Mouse (Mus musculus) megakaryocyte progenitor cell, adult 5-6 weeks (primary cell): ENCODE results near the gene Etl4. TPM values are rescaled to one million over a fixed set of nuclear protein-coding genes. Genes with fewer than 3 reads are reported as not detected.
A peak's percentile ranks its signal among the peaks of the same experiment; 100 is the strongest.

Experiments
- ATAC-seq: replicated peaks from 2 replicates; pipeline ENCODE4 v1.8.0; 2016; ENCODE audit warnings: mild to moderate bottlenecking, moderate TSS enrichment, inconsistent platforms; ENCODE audit not compliant: poor library complexity
- total RNA-seq, 2 experiments: library from RNA; stranded (forward) in 1 of 2; stranded (reverse) in 1 of 2; fragments of 157-497, 149-512 nt in 1 of 2; fragments of 200-1000 nt in 1 of 2; gene quantifications; 2 replicates each; pipeline versions ENCODE4 v1.2.3 to v1.2.4; 2015 to 2017

Etl4 gene
- total RNA-seq, 2 experiments from 2014 or later = 0.30 TPM; not detected in 1

DNA sequence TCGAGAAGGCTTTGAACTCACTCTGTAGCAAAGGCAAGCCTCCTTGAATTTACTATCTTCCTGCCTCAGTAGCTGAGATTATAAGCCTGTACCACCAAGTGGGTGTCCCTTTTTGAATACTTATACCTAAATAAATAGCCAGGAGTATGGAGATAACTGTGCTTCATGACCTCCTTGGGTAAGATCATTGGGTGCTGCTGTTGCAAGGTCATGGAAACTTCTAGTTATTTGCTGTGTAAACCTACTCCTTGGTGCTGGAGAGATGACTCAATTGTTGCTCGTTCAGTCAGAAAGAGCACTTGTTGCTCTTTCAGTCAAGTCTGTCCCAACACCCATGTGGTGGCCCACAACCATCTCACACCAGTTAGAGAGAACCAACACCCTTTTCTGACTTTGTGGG is 608.3 kb downstream of the Etl4 start:
- ATAC-seq = no peak

DNA sequence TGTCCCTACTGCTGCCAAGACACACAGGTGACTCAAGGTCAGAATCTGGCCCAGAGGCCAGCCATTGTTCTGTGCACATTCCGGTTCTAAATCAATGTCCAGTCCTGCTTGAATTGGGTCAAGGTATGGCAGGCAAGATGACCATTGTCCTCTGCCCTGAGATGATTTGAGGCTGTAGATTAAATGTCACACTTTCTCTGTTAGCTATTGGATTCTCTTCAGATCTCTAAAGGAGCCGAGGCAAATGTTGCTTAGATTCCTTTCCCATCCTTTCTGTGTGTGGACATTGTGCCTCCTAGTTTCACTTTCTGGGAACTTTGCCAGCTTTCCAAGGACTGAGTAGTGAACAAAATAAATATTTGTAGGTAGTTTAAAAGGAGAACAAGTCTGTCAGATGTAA is 608.9 kb downstream of the Etl4 start:
- ATAC-seq = no peak

DNA sequence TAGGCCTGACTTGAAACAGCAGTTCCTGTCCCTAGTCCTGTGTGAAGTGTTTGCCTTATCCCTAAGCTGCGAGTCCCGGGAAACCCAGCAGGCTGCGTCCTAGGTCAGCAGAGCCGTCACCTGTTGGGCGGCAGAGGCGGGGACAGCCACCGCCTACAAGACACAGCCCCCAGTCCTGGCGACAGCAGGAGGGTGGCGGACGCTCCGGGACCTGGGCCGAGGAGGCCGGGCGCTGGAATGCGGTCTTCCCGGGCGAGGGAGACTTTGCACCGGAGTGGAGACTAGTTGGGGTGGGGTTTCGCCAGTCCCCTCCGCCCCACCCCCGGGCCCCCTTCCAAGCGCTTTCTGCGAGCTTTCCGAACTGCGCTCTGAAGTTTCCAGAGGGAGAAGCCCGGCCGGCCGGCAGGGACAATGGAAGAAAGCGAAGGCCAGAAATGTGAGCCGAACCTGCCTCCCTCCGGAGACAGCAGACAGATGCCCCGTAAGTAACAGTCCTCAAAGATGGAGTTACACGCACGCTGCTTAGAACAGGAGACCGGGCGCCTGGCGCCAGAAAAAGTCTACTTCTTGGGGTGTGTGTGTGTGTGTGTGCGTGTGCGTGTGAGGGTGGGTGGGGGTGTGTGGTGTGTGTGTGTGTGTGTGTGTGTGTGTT is 610.0 kb downstream of the Etl4 start:
- ATAC-seq = no peak

DNA sequence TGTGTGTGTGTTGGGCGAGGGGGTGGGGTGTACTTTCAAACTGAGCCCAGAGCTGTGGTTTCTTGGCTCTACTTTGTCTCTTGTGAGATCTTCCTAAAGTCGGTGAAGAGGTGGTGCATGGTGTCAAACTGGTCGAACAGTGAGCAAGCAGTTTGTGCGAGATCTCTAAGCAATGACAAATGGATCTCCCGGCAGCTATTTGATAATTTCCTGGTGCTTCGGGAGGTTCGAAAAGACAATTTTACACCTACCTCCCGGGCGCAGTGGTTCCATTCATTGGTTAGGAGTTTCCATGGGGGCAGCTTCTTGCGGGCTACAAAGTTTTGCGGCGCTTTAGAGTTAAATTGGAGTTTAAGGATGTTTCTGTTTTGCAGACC is 610.5 kb downstream of the Etl4 start:
- no peak for ATAC-seq

DNA sequence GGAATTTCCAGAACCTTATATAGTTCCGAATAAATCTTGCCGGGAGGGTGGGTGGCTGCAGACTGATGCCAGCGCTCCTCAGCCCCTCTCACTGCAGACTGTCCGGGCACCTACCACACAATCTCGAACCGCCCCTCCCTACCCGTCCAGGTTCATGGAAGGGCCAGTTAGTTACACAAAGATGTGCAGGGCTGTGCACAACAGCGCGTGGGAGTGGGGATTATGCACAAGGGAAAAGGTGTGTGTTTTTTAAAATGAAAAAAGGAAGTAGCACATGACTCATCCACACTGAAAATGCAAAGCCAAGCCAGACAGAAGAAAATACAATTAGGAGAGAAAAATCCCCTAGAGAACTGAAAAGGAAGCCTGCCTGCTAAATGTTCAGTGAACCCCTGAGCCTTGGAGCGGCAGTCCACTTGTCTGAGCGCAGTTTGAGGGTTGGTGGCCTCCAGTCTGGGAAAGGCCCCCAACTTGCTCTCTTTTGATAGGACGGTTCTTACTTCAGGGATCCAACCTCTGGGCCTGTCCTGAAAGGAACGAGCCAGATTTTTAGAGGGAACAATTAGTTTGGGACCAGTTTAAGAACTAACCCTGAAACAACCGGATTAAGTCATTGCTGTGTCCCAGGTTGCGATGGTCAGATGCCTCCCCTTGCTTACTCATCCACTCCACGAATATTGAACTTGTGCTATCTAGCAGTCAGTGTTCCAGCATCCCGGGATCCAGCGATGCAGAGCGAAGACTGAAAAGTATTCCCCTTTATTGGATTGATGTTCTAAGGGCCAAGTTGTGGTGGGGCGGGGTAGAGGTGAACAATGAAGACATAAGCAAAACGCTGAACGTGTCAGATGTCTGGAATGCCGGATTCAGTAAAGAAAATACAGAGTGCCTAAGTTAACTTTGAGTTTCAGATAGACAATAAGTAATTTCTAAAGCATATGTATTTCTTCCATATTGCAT is 611.3 kb downstream of the Etl4 start:
- 0 out of 2 replicates have a peak, but pooled peaks have one; percentile 11 for ATAC-seq

DNA sequence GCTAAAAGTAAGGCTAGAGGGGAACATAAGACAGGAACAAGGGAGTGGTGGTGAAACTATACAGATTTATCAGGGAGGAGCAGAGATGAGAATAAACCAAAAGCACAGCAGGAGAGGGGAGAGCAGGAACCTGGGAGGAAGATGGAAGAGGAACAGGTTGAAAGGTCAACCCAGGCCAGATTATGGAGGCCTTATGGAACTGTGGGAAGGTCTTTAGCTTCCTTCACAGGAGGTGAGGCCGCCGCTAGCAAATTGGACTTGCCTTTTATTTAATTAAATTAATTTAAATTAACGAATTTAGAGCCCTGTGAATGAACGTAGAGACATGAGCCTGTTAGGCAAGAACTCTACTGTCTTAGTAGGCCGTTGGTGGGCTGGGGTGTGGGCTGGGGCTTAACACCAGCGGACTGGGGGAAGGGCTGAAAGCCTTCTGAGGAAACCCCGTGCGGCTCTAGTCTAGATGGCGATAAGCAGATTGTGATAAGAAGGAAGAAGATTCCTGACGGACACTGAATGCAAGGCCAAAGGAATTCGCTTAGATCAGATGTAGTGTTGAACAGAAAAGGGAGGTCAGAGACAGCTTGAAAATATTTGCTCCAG is 612.2 kb downstream of the Etl4 start:
- ATAC-seq = no peak

DNA sequence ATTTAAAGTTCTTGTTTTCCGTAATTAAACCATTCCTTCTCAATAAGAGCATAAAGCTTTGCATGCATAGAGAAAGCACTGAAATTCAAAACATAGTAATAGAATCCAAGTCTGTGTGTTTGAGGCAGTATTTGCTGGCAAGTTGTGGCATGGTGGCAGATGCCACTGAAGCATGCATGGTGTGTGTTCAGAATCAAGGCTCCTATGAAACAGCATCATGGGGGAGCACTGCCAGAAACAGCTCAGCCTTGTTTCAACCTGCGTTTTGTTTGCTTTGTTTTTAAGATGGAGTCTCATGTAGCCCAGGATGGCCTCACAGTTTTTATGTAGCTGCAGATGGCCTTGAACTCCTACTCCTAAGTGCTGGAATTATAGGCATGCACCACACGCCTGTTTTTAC is 614.1 kb downstream of the Etl4 start:
- no peak for ATAC-seq

DNA sequence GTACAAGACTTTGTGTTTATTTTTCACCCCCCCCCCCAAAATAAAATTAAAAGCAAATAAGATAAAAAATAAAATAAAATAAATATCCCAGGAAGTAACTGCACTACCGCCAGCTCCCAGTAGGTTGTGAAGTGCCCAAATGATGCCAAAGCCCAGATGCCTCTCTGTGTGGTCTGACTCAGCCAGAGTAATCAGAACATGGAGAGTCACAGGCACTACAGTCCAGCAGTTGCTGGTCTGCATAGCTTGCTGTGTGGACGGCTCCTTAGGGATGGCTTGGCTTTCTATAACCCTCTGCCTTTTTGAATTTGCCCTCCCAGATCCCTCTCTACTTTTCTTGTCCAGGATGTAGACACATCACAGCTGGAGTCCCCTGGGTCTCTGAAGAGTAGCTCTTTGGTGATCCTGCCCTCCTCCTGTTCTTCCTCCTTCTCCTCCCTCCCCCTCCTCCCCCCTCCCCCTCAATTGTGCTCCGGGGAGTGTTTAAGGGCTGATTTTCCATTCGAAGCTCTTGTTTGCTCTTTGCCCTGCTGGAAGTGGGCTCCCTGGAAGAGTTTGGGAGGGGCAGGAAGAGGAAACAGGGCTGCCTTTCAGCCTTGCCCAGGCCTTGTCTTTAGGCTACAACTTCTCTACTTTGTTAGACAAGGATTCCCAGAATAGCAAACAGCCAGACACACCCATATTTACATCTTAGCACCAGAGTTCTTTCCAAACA is 616.5 kb downstream of the Etl4 start:
- no peak for ATAC-seq

DNA sequence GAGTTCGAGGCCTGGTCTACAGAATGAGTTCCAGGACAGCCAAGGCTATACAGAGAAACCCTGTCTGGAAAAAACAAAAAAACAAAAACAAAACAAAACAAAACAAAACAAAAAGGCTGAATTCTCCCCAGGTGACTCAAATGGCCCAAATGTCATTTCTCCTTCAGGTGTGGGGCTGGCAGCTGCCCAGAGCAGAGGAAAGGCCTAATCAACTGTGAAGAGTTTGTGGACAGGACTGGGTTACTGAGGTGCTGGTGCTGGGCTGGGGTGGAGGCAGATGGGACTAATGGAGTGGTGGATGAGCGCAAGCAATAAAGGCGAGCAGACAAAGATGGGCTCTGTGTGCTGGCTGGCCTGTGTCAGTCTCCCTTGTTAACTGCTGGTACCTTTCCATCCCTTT is 617.3 kb downstream of the Etl4 start:
- ATAC-seq = no peak

DNA sequence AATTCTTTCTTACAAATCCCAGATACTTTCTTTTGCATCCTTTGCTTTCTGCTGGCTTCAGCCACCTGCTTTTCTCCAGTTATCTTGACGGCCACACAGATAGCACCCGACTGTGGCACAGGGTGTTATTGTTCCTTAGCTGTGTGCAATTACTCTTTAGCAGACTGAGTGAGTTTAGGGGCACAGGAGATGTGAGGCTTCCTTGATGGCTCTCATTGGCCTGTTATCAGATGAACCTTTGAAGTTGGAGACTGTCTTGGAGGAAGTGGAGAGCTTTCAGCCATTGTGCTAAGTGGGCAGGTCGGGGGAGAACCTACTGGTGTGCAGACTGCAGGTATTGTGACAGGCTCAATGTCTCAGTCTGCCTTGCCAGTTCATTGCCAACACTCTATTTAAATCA is 623.0 kb downstream of the Etl4 start:
- no peak for ATAC-seq

DNA sequence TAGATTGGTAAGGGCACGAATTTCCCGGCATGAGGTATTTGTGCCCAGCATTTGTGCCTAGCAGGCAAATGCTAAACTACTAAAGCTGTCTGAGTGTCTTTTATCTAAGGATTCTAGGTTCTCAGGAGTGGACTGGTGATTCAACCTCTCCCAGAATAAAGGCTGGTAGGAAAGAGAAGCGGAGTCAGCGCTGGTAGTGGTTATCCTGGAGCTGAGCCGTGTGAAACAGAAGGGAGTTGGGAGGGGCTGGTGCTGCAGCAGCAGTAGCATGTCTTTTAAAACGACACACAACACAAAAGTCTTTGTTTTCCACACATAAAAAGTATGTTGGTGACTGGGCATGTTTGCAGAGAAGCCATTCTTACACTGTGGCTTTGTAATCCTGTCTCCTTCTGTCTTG is 628.2 kb downstream of the Etl4 start:
- no peak for ATAC-seq

DNA sequence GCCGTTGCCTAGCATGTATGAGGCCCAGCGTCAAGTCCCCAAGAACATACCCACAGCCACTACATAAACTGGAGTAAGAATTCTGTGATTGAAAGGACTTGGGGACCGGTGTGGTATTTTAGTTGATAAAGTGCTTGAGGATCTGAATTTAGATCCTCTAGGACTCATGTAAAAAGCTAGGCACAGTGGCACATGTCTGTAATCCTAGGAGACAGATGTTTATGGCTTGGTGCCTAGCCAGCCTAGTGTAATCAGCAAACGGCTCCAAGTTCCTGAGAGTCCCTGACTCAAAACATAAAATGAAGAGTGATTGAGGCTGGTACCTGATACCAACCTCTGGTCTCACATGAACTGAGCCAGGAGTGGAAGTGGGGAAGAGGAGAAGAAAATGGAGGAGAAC is 629.3 kb downstream of the Etl4 start:
- no peak for ATAC-seq

DNA sequence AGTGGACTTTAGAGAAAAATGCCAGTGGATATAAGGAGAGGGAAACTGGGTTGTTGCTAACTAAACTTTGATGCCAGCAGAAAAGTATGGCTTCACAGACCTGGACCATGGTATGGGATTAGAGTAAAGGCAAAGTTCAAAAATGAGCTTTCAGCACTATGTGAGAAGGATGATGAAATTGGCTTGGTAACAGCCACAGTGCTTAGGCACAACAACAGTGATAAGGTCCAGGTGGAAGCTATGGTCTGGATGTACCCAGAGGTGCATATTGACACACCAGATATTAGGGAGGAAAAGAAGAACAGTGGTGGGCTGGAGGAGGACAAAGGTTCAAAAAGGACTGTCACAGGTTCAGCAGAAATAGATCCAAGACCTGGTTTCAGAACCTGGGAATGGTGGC is 631.7 kb downstream of the Etl4 start:
- no peak for ATAC-seq

DNA sequence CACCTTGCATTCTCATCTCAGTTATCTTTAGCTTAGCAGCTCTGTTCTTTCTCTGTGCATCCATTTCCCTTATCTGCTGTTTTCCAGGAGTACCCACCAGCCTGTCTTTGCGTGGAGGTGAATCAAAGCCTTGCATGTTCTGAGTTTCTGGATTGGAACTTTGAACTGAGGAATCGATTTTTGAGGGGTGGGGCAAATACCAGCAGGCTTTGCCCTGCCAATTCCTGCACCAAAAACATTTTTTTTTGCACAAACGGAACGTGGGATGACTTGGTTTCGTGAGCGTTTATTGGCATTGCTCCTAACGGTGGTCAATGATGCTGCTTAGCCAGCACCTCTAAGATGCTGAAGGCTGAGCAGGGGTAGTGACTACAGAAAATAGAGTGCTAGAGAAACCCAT is 632.7 kb downstream of the Etl4 start:
- no peak for ATAC-seq

DNA sequence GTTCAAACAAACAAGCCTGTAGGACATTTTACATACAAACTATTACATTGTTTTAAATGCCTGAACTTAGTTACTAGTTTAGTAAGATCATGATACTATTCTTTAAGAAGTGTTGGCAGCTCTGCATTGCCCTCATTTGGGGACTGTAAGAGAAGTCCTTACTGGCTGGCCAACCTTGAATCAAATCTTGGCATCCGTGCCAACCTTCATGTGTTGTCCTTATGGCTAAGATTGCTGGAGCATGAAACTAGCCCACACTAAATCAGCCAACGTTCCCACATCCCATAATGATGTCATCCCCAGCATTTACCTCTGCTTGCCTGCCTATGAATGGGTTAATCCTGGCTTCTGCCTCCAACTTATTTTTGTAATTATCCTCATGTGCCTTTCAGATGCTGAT is 636.0 kb downstream of the Etl4 start:
- no peak for ATAC-seq

DNA sequence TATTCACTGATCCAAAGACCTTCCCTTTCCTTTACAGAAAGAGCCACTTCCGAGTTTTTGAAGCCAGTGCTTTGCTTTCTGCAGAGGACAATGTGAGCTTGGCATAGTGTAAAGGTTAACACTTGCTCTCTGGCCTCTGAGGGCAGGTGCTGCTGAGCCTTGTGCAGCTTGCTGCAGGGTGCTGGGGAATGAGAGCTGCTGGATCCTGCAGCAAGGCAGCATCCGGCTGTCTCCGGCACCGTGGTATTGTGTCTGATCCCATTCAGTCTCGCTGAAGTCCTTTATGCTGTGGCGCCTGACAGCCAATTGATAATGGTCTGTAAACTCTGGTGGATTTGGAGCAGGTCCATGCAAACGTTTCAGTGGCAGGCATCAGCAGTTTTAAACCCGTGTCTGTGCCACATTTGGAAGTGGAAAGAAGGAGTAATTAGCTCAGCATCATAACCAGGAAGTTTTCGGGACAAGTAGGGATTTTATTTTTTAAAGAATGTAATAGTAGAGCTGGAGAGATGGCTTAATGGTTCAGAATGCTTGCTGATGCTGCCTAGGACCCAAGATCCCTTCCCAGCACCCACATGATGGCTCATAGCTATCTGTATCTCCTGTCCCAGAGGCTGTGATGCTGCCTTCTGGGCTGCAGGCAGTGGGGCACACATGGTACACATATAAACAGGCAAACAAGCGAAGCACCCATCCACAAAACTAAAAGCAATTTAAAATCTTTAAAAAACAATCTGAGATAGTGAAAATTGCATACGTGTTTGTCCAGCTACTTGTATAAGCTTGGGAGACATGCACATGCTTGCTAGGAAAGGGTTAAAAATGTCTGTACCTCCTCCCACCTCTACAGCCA is 637.1 kb downstream of the Etl4 start:
- no peak for ATAC-seq

DNA sequence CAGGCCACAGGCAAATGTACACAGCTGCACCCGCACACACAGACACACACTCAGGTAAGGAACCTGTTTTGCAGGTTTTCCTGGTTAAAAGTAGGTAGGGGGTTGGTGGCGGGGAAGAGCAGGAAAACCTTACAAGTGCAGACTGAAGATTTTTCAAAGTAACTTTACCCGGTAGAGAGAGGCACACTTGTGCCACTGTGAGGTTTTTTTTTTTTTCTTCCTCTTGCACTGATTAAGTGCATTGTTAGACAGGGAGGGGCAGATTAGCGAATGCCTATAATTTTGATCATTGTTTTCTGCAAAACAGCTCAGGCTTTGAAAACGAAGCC is 637.7 kb downstream of the Etl4 start:
- no peak for ATAC-seq

DNA sequence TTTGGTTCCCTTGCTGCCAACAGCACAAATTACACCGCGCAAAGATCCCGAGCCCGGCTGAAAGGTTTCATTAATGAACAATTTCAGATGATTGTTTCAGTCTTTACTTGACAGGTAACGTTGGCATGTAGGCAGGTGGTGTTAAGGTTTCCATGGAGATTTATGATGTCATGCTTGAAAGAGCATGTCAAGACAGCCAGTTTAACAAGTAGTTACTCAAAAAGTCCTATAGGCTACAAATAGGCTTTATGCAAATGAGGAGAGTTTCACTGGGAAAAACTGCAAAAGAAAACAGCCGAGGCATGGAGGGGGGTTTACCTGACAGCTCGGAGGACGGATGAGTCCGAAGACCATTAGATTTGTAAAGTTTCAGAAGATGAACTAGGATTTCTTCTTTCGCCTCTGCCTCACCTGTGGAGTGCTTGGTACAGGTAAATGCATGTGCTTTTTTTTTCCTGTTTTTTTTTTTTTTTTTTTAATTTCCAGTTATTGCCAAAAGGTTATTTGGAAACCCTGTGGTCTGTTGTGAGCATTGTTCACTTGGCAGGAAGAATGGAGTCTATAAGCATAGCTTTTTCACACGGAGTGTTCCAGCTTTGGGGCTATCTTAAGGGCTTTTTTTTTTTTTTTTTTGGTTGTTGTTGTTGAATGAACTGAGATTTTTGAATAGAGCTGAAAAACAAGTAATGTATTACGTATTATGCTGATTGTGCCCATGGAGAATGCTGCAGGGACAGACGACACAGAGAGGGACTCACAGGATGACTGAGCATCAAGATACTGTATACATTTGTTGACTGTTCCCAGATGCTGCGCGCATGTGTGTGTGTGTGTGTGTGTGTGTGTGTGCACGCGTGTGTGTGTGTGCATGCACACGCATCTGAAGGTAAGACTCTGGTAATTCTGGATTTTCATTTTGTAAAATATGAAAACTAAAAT is 638.4 kb downstream of the Etl4 start:
- ATAC-seq = no peak

DNA sequence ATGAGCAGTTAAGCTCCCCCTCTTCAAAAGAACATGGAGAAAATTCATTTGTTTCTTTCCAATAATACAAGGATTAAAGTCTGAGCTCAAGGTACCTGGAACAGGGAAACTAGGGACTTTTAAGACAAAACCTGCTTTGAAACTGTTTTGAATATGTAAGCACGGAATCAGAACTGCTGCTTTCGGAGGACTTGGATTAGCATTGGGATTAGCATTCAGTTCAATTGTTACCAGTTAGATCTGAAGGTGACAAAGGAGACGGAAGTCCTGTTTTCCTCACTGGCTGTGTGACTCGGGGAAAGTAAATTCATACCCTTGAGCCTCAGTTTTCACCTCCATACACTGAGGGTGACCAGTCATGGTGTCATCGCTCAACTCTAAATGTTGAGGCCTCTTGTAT is 639.5 kb downstream of the Etl4 start:
- no peak for ATAC-seq

DNA sequence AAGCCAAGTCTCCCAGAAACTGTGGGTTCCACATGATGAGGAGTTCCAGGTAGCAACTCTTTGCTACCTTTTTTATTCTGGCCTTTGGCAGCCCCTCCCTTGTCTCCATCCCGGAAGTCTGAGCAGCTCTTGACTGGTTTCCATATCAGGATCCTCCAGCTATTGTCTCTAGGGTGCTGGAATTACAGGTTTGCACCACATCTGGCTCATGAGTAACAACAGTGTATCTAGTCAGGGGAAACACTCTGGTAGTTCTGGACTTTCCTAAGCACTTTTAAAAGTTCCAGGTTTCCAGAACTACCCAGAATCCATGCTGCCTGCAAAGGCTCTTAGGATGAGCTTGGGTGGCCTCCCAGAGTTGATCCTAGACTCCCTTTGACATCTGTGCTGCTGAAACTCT is 640.4 kb downstream of the Etl4 start:
- no peak for ATAC-seq
